Mouse (Mus musculus): ENCODE measurements at regions not wholly inside any gene's neighbourhood (a gene's known extent, or its start where the extent isn't known, plus 50 kb on each side); places are given as distances from the start of the nearest gene placed in this dataset.

GRCm38 (mm10) chr13:110775251-110775650, 380.4 kb downstream of the Plk2 start:
- H3K27me3 ChIP-seq, result no peaks in the 10 kb centered on the region

GRCm38 (mm10) chr13:110784162-110784785, 389.4 kb downstream of the Plk2 start:
- H3K27me3 ChIP-seq, result no peaks in the 10 kb centered on the region
- no peaks in the 10 kb centered on the region for H3K9me3 ChIP-seq
- H3K9ac ChIP-seq, result no peak overlapping the region
- H3K4me2 ChIP-seq, result no peak overlapping the region
- no peaks in the 10 kb centered on the region for H3K4me1 ChIP-seq (replicated peaks)
- H3K27ac ChIP-seq (replicated peaks), result no peak overlapping the region
- no peaks in the 10 kb centered on the region for H3K36me3 ChIP-seq
- WGBS, result 74% methylated on average over 12 of the region's 12 CpGs
- no peak overlapping the region for H3K4me3 ChIP-seq
- no peak for ATAC-seq (ENCODE audit: low read depth)

More at GRCm38 (mm10) chr13:110775251-110775650, 380.4 kb downstream of the Plk2 start:
- H3K9me3 ChIP-seq, result no peaks in the 10 kb centered on the region
- no peaks in the 10 kb centered on the region for H3K36me3 ChIP-seq
- H3K27ac ChIP-seq (replicated peaks), result no peak overlapping the region
- ATAC-seq (ENCODE audit: low read depth), result no peak
- no peak overlapping the region for H3K4me2 ChIP-seq
- H3K9ac ChIP-seq, result no peak overlapping the region
- no peak overlapping the region for H3K4me3 ChIP-seq
- H3K4me1 ChIP-seq (replicated peaks), result no peaks in the 10 kb centered on the region

- Histone ChIP-seq H3K4me3 (no peak overlapping the region), H3K27me3 (no peaks in the 10 kb centered on the region), H3K36me3 (no peaks in the 10 kb centered on the region), H3K9ac (no peak overlapping the region), H3K4me1 (replicated peaks) (no peaks in the 10 kb centered on the region), H3K9me3 (no peaks in the 10 kb centered on the region), H3K27ac (replicated peaks) (no peak overlapping the region), H3K4me2 (no peak overlapping the region)
- WGBS, result 57% methylated on average over 5 of the region's 5 CpGs
- ATAC-seq (ENCODE audit: low read depth), result no peak
Observed at GRCm38 (mm10) chr13:110784822-110785221, 390.0 kb downstream of the Plk2 start.

- no peaks in the 10 kb centered on the region for H3K36me3 ChIP-seq
- no peak overlapping the region for H3K4me2 ChIP-seq
- no peak overlapping the region for H3K4me3 ChIP-seq
- no peaks in the 10 kb centered on the region for H3K27me3 ChIP-seq
- no peaks in the 10 kb centered on the region for H3K4me1 ChIP-seq (replicated peaks)
- no peak overlapping the region for H3K9ac ChIP-seq
- H3K27ac ChIP-seq (replicated peaks), result no peak overlapping the region
- H3K9me3 ChIP-seq, result no peaks in the 10 kb centered on the region
- ATAC-seq (ENCODE audit: low read depth), result no peak
- WGBS, result 78% methylated on average over 7 of the region's 7 CpGs
Observed at GRCm38 (mm10) chr13:110798313-110798712, 403.5 kb downstream of the Plk2 start.

- H3K27ac ChIP-seq (replicated peaks), result no peak overlapping the region
- H3K9me3 ChIP-seq, result no peaks in the 10 kb centered on the region
- no peaks in the 10 kb centered on the region for H3K4me1 ChIP-seq (replicated peaks)
- no peaks in the 10 kb centered on the region for H3K27me3 ChIP-seq
- no peak for ATAC-seq (ENCODE audit: low read depth)
- H3K4me3 ChIP-seq, result no peak overlapping the region
- 85% methylated on average over 6 of the region's 6 CpGs for WGBS
- H3K36me3 ChIP-seq, result no peaks in the 10 kb centered on the region
- no peak overlapping the region for H3K9ac ChIP-seq
- no peak overlapping the region for H3K4me2 ChIP-seq
Observed at GRCm38 (mm10) chr13:110802841-110803240, 408.0 kb downstream of the Plk2 start.

GRCm38 (mm10) chr13:110812401-110812800, 417.6 kb downstream of the Plk2 start:
- Histone ChIP-seq H3K4me2 (no peak overlapping the region), H3K27ac (replicated peaks) (no peak overlapping the region), H3K4me3 (no peak overlapping the region), H3K9me3 (no peaks in the 10 kb centered on the region), H3K27me3 (no peaks in the 10 kb centered on the region), H3K9ac (no peak overlapping the region), H3K4me1 (replicated peaks) (no peaks in the 10 kb centered on the region), H3K36me3 (no peaks in the 10 kb centered on the region)
- 79% methylated on average over 6 of the region's 6 CpGs for WGBS
- ATAC-seq (ENCODE audit: low read depth), result no peak

GRCm38 (mm10) chr13:110814066-110814465, 419.2 kb downstream of the Plk2 start:
- Histone ChIP-seq H3K4me1 (replicated peaks) (no peaks in the 10 kb centered on the region), H3K4me3 (no peak overlapping the region), H3K36me3 (no peaks in the 10 kb centered on the region), H3K9me3 (no peaks in the 10 kb centered on the region), H3K4me2 (no peak overlapping the region), H3K27me3 (no peaks in the 10 kb centered on the region), H3K27ac (replicated peaks) (no peak overlapping the region), H3K9ac (no peak overlapping the region)
- 66% methylated on average over 1 of the region's 1 CpGs for WGBS
- ATAC-seq (ENCODE audit: low read depth), result no peak

GRCm38 (mm10) chr13:110819301-110819862, 424.5 kb downstream of the Plk2 start:
- Histone ChIP-seq H3K4me2 (no peak overlapping the region), H3K27me3 (no peaks in the 10 kb centered on the region), H3K27ac (replicated peaks) (no peak overlapping the region), H3K9me3 (no peaks in the 10 kb centered on the region), H3K4me1 (replicated peaks) (no peaks in the 10 kb centered on the region; the same call in 1 of the 2 replicates), H3K36me3 (no peaks in the 10 kb centered on the region), H3K4me3 (no peak overlapping the region), H3K9ac (no peak overlapping the region)
- 18% methylated on average over 2 of the region's 2 CpGs for WGBS
- no peak for ATAC-seq (ENCODE audit: low read depth)

- no peak overlapping the region for H3K4me3 ChIP-seq
- no peaks in the 10 kb centered on the region for H3K36me3 ChIP-seq
- H3K27ac ChIP-seq (replicated peaks), result no peak overlapping the region
- no peak overlapping the region for H3K4me2 ChIP-seq
- H3K9ac ChIP-seq, result no peak overlapping the region
- H3K9me3 ChIP-seq, result no peaks in the 10 kb centered on the region
- no peaks in the 10 kb centered on the region for H3K4me1 ChIP-seq (replicated peaks)
- 95% methylated on average over 9 of the region's 9 CpGs for WGBS
- H3K27me3 ChIP-seq, result no peaks in the 10 kb centered on the region
- no peak for ATAC-seq (ENCODE audit: low read depth)
Observed at GRCm38 (mm10) chr13:110824878-110825277, 429.9 kb upstream of the Actbl2 start.

- no peaks in the 10 kb centered on the region for H3K9me3 ChIP-seq
- no peak overlapping the region for H3K4me3 ChIP-seq
- 71% methylated on average over 5 of the region's 5 CpGs for WGBS
- 0 out of 2 replicates have a peak, but pooled peaks cover 4% of the 10 kb centered on the region for H3K4me1 ChIP-seq (replicated peaks)
- no peak overlapping the region for H3K27ac ChIP-seq (replicated peaks)
- no peak for ATAC-seq (ENCODE audit: low read depth)
- H3K27me3 ChIP-seq, result no peaks in the 10 kb centered on the region
- H3K4me2 ChIP-seq, result no peak overlapping the region
- H3K9ac ChIP-seq, result no peak overlapping the region
- H3K36me3 ChIP-seq, result no peaks in the 10 kb centered on the region
Observed at GRCm38 (mm10) chr13:110832442-110832841, 422.4 kb upstream of the Actbl2 start.

- ATAC-seq (ENCODE audit: low read depth), result no peak
- no peak overlapping the region for H3K9ac ChIP-seq
- H3K4me1 ChIP-seq (replicated peaks), result 0 out of 2 replicates have a peak, but pooled peaks cover 4% of the 10 kb centered on the region
- no peak overlapping the region for H3K27ac ChIP-seq (replicated peaks)
- no peak overlapping the region for H3K4me3 ChIP-seq
- H3K36me3 ChIP-seq, result no peaks in the 10 kb centered on the region
- no peaks in the 10 kb centered on the region for H3K9me3 ChIP-seq
- no peaks in the 10 kb centered on the region for H3K27me3 ChIP-seq
- H3K4me2 ChIP-seq, result no peak overlapping the region
- WGBS, result 50% methylated on average over 7 of the region's 7 CpGs
Observed at GRCm38 (mm10) chr13:110836936-110837335, 417.9 kb upstream of the Actbl2 start.

GRCm38 (mm10) chr13:110841949-110842348, 412.9 kb upstream of the Actbl2 start:
- H3K36me3 ChIP-seq, result no peaks in the 10 kb centered on the region
- WGBS, result 96% methylated on average over 7 of the region's 7 CpGs
- H3K4me2 ChIP-seq, result no peak overlapping the region
- H3K4me3 ChIP-seq, result no peak overlapping the region
- H3K4me1 ChIP-seq (replicated peaks), result 0 out of 2 replicates have a peak, but pooled peaks cover under 1% of the 10 kb centered on the region
- no peak overlapping the region for H3K9ac ChIP-seq
- no peak for ATAC-seq (ENCODE audit: low read depth)
- H3K27me3 ChIP-seq, result no peaks in the 10 kb centered on the region
- H3K27ac ChIP-seq (replicated peaks), result no peak overlapping the region
- no peaks in the 10 kb centered on the region for H3K9me3 ChIP-seq

GRCm38 (mm10) chr13:110845695-110846094, 409.1 kb upstream of the Actbl2 start:
- Histone ChIP-seq H3K36me3 (no peaks in the 10 kb centered on the region), H3K4me1 (replicated peaks) (no peaks in the 10 kb centered on the region), H3K9me3 (no peaks in the 10 kb centered on the region), H3K27me3 (no peaks in the 10 kb centered on the region), H3K9ac (no peak overlapping the region), H3K4me3 (no peak overlapping the region), H3K27ac (replicated peaks) (no peak overlapping the region), H3K4me2 (no peak overlapping the region)
- ATAC-seq (ENCODE audit: low read depth), result no peak
- WGBS, result 84% methylated on average over 2 of the region's 2 CpGs
